Mouse (Mus musculus) adipocyte (in vitro differentiated cells): ENCODE measurements around the gene Slc6a16.

Experiments
- DNase-seq: peaks from one replicate; pipeline ENCODE4 v3.0.0-alpha.2; 2016; ENCODE audit warnings: low spot score

Gene Slc6a16

GRCm38 (mm10) chr7:45253806-45254205 lies 12.9 kb downstream of the Slc6a16 start:
- DNase-seq, result no peak

GRCm38 (mm10) chr7:45255822-45256221 lies 14.9 kb downstream of the Slc6a16 start:
- DNase-seq, result peak; percentile 56

- DNase-seq, result no peak
Observed at GRCm38 (mm10) chr7:45257063-45257840, 16.4 kb downstream of the Slc6a16 start.

- DNase-seq, result no peak
Observed at GRCm38 (mm10) chr7:45259281-45259680, 18.4 kb downstream of the Slc6a16 start.

- DNase-seq, result peak; percentile 10
Observed at GRCm38 (mm10) chr7:45262266-45262665, 21.4 kb downstream of the Slc6a16 start.

GRCm38 (mm10) chr7:45263006-45263607 lies 22.2 kb downstream of the Slc6a16 start:
- no peak for DNase-seq

GRCm38 (mm10) chr7:45264348-45264747 lies 23.5 kb downstream of the Slc6a16 start:
- no peak for DNase-seq

GRCm38 (mm10) chr7:45265518-45265917 lies 24.6 kb downstream of the Slc6a16 start:
- DNase-seq, result no peak

- DNase-seq, result no peak
Observed at GRCm38 (mm10) chr7:45272786-45273412, 32.0 kb downstream of the Slc6a16 start.

GRCm38 (mm10) chr7:45273672-45274071 lies 32.8 kb downstream of the Slc6a16 start:
- no peak for DNase-seq

GRCm38 (mm10) chr7:45277136-45277760 lies 36.4 kb downstream of the Slc6a16 start, which contains the start of gene Slc6a21:
Gene Slc6a21 (plus strand): TSS chr7:45277513.
- DNase-seq, result peak; percentile 48

- no peak for DNase-seq
Observed at GRCm38 (mm10) chr7:45286486-45286885, 45.6 kb downstream of the Slc6a16 start.

GRCm38 (mm10) chr7:45296626-45297025 lies 55.7 kb downstream of the Slc6a16 start:
- DNase-seq, result peak; percentile 88

- DNase-seq, result peak; percentile 76
Observed at GRCm38 (mm10) chr7:45297563-45297962, 56.7 kb downstream of the Slc6a16 start.

GRCm38 (mm10) chr7:45299752-45300151 lies 58.9 kb downstream of the Slc6a16 start:
- peak; percentile 85 for DNase-seq

- DNase-seq, result peak; percentile 54
Observed at GRCm38 (mm10) chr7:45300270-45300669, 59.4 kb downstream of the Slc6a16 start.

- peak; percentile 7 for DNase-seq
Observed at GRCm38 (mm10) chr7:45302626-45303025, 61.7 kb downstream of the Slc6a16 start.

- no peak for DNase-seq
Observed at GRCm38 (mm10) chr7:45304869-45305268, 64.0 kb downstream of the Slc6a16 start.

- peak; percentile 18 for DNase-seq
Observed at GRCm38 (mm10) chr7:45305275-45305674, 64.4 kb downstream of the Slc6a16 start.

GRCm38 (mm10) chr7:45308551-45309240 lies 67.8 kb downstream of the Slc6a16 start:
- no peak for DNase-seq

GRCm38 (mm10) chr7:45309455-45309854 lies 68.6 kb downstream of the Slc6a16 start:
- peak; percentile 32 for DNase-seq

GRCm38 (mm10) chr7:45312023-45312422 lies 71.1 kb downstream of the Slc6a16 start:
- DNase-seq, result no peak
